ENCODE assay signal across 15 mouse cellular contexts in the genomic region with DNA sequence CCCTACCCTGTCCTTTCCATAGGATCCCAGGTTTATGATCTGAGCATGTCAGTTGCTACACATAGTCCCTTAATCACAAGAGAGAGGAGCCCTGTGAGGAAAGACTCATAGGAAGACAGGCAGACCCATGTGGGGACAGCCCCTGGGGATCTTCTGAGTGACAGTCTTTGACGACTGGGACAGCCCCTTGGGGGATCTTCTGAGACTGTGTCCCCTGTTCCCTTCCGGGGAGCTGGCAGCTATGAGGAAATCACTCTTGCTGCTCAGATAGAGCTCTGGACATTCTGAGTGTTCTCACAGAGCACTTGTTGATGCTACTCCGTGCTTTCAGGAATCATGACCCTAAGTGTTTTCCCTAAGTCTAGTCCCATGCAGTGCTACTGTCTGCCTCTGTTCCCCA. TPM values are rescaled to one million over a fixed set of nuclear protein-coding genes. Genes with fewer than 3 reads are reported as not detected.
"Had no signal": no experiment of that assay in that cellular context is flagged by ENCODE, and none has a peak within 500 bp of the region (broad histone marks: within the 10 kb centered on the region; RNA-seq: fewer than 3 reads in every experiment).

No protein-coding gene starts in this region.

- H3K9me3 ChIP-seq: limb, embryonic 12.5 days; liver, embryonic 13.5 days; lung, embryonic 15.5 days; midbrain, embryonic 12.5 days had no signal

- H3K27ac ChIP-seq: left cerebral cortex, adult 2 months; limb, embryonic 12.5 days; liver, embryonic 13.5 days; lung, embryonic 15.5 days; midbrain, embryonic 12.5 days had no signal

- DNase-seq: kidney, adult 8-10 months; kidney, postnatal 25 days; liver; liver, embryonic 13.5 days; liver, postnatal 0 days; lung, postnatal 14 days; right cerebral cortex, postnatal 14 days had no signal

- H3K4me2 ChIP-seq: limb, embryonic 12.5 days; liver, embryonic 13.5 days; lung, embryonic 15.5 days; midbrain, embryonic 12.5 days had no signal

- H3K27me3 ChIP-seq: lung, embryonic 15.5 days had no signal

- H3K4me3 ChIP-seq: left cerebral cortex, adult 2 months; limb, embryonic 12.5 days; liver, embryonic 13.5 days; lung, embryonic 15.5 days; midbrain, embryonic 12.5 days had no signal

- H3K4me1 ChIP-seq: limb, embryonic 12.5 days; lung, embryonic 15.5 days; midbrain, embryonic 12.5 days had no signal

- ATAC-seq: liver, postnatal 0 days; midbrain, embryonic 16.5 days had no signal

- H3K36me3 ChIP-seq: limb, embryonic 12.5 days; liver, embryonic 13.5 days; lung, embryonic 15.5 days; midbrain, embryonic 12.5 days had no signal

- H3K9ac ChIP-seq: limb, embryonic 12.5 days; liver, embryonic 13.5 days; liver, postnatal 0 days; lung, embryonic 15.5 days; midbrain, embryonic 12.5 days had no signal

RNA-seq across cellular contexts. Expression of gene Spata31d1b, which starts 1.6 kb away (rescaled TPM):
- polyA plus RNA-seq: kidney, embryonic 16.5 days; limb, embryonic 12.5 days; liver, embryonic 13.5 days; liver, postnatal 0 days; lung, embryonic 15.5 days; midbrain, embryonic 12.5 days; midbrain, embryonic 16.5 days; neural tube, embryonic 14.5 days; stomach, embryonic 14.5 days had no signal

RNA-seq across cellular contexts. Expression of gene Spata31d1a, which starts 3.6 kb away (rescaled TPM):
- polyA plus RNA-seq: kidney, embryonic 16.5 days; limb, embryonic 12.5 days; lung, embryonic 15.5 days had no signal

RNA-seq across cellular contexts. Expression of gene Spata31d1d, which starts 17.8 kb away (rescaled TPM):
- polyA plus RNA-seq: kidney, embryonic 16.5 days; limb, embryonic 12.5 days; liver, embryonic 13.5 days; liver, postnatal 0 days; lung, embryonic 15.5 days; midbrain, embryonic 12.5 days; midbrain, embryonic 16.5 days; neural tube, embryonic 14.5 days; stomach, embryonic 14.5 days had no signal

RNA-seq across cellular contexts. Expression of gene 4921517D22Rik, which starts 19.8 kb away (rescaled TPM):
- polyA plus RNA-seq: kidney, embryonic 16.5 days; limb, embryonic 12.5 days; liver, embryonic 13.5 days; liver, postnatal 0 days; lung, embryonic 15.5 days; midbrain, embryonic 12.5 days; midbrain, embryonic 16.5 days; neural tube, embryonic 14.5 days; stomach, embryonic 14.5 days had no signal

RNA-seq across cellular contexts. Expression of gene 1700014D04Rik, which starts 32.8 kb away (rescaled TPM):
- polyA plus RNA-seq: kidney, embryonic 16.5 days; liver, embryonic 13.5 days; liver, postnatal 0 days; lung, embryonic 15.5 days; midbrain, embryonic 12.5 days; stomach, embryonic 14.5 days had no signal
